Mouse (Mus musculus) hindbrain, embryonic 14.5 days (tissue): ENCODE measurements at regions not wholly inside any gene's neighbourhood (a gene's known extent, or its start where the extent isn't known, plus 50 kb on each side); places are given as distances from the start of the nearest gene placed in this dataset.

Source experiments
- ATAC-seq: fragments of 200-750 bp; cut with Nextera tagmentation; 2 replicates; pipeline ENCODE4 v1.8.0; 2017; ENCODE audit warnings: moderate number of reproducible peaks, mild to moderate bottlenecking, moderate TSS enrichment, moderate library complexity; ENCODE audit not compliant: low FRiP score
- DNase-seq: peaks from one replicate; pipeline ENCODE4 v3.0.0-alpha.2; 2015; ENCODE audit warnings: low spot score
- H3K27ac ChIP-seq: fragments of 300-500 bp; sonication (generic); 2 replicates; pipeline ENCODE4 v1.5.1; 2014; ENCODE audit warnings: mild to moderate bottlenecking, moderate library complexity
- H3K27me3 ChIP-seq: fragments of 300-500 bp; sonication (generic); 2 replicates; pipeline ENCODE4 v1.6.1; 2014; ENCODE audit warnings: mild to moderate bottlenecking, low read length, mixed read lengths; ENCODE audit not compliant: control insufficient read depth, insufficient read depth
- H3K36me3 ChIP-seq: fragments of 300-500 bp; sonication (generic); replicated peaks from 2 replicates; pipeline ENCODE4 v1.6.1; 2014; ENCODE audit not compliant: control insufficient read depth, insufficient read depth
- H3K4me1 ChIP-seq: fragments of 300-500 bp; sonication (generic); replicated peaks from 2 replicates; pipeline ENCODE4 v1.6.1; 2014; ENCODE audit warnings: antibody characterized with exemption, low read length, mixed read lengths; ENCODE audit not compliant: control insufficient read depth, insufficient read depth
- H3K4me2 ChIP-seq: fragments of 300-500 bp; sonication (generic); replicated peaks from 2 replicates; pipeline ENCODE4 v1.6.1; 2014; ENCODE audit warnings: mild to moderate bottlenecking, moderate library complexity
- H3K4me3 ChIP-seq: fragments of 300-500 bp; sonication (generic); replicated peaks from 2 replicates; pipeline ENCODE4 v1.5.1; 2014; ENCODE audit warnings: mild to moderate bottlenecking, low read length
- H3K9ac ChIP-seq: fragments of 300-500 bp; sonication (generic); 2 replicates; pipeline ENCODE4 v1.6.1; 2014
- H3K9me3 ChIP-seq: fragments of 300-500 bp; sonication (generic); 2 replicates; pipeline ENCODE4 v1.6.1; 2016; ENCODE audit warnings: low read length; ENCODE audit not compliant: control insufficient read depth
- WGBS: fragments of 180-500 bp; shearing (Covaris S2); extraction: QIAGEN DNeasy Blood & Tissue Kit; methylation state at CpG from one replicate; pipeline ENCODE4 v1.1.7; 2014; 5-methylcytosine and 5-hydroxymethylcytosine counted together

DNA sequence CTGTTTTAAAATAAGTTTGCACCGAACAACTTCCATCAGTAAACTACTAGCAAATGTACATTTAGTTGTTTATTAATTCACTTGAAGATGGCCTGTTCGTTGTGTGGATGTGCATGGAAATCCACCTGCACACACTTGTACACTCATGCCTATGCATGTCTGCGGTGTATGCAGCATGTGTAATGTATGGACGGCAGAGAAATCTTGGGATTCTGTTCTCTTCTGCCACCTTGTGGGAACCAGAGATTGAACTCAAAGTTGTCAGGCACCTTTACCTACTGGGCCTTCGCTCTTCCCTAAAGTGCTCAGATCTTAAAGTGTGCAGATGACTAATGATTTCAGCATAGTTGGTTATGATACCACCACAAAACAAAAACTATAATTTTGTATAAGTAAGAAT lies 137.4 kb downstream of the Kitl start:
- H3K27ac ChIP-seq: no peak overlapping the region
- H3K9ac ChIP-seq: no peak overlapping the region
- H3K4me3 ChIP-seq: no peak overlapping the region
- DNase-seq (peak; percentile 66), ATAC-seq (peak; percentile 83)
- H3K27me3 ChIP-seq: no peaks in the 10 kb centered on the region
- WGBS: 55% methylated on average over 5 of the region's 5 CpGs
- H3K36me3 ChIP-seq: no peaks in the 10 kb centered on the region
- no peak overlapping the region for H3K4me2 ChIP-seq
- H3K4me1 ChIP-seq: no peaks in the 10 kb centered on the region
- H3K9me3 ChIP-seq: no peaks in the 10 kb centered on the region

DNA sequence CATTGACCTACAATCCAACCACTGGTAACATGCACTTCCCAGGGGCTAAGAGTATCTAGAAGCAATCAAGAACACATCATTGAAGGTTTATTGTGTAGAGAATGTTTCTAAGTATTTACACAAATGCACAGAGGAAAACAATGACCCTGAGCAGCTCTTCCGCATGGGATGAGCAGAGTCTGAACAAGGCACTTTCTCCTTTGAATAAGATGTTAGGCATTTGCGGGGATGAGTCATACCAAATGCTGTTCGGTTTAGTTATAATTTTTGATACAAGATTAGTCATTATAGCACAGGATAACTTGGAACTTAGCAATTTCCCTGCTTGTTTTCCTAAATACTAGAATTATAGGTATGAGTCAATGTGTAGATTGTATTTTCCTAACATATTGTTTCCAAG lies 137.9 kb downstream of the Kitl start:
- no peak for ATAC-seq
- WGBS: 86% methylated on average over 3 of the region's 3 CpGs
- H3K9me3 ChIP-seq: no peaks in the 10 kb centered on the region
- no peaks in the 10 kb centered on the region for H3K4me1 ChIP-seq
- no peak overlapping the region for H3K9ac ChIP-seq
- no peaks in the 10 kb centered on the region for H3K27me3 ChIP-seq
- no peak for DNase-seq
- H3K4me3 ChIP-seq: no peak overlapping the region
- no peaks in the 10 kb centered on the region for H3K36me3 ChIP-seq
- H3K27ac ChIP-seq: no peak overlapping the region
- no peak overlapping the region for H3K4me2 ChIP-seq

DNA sequence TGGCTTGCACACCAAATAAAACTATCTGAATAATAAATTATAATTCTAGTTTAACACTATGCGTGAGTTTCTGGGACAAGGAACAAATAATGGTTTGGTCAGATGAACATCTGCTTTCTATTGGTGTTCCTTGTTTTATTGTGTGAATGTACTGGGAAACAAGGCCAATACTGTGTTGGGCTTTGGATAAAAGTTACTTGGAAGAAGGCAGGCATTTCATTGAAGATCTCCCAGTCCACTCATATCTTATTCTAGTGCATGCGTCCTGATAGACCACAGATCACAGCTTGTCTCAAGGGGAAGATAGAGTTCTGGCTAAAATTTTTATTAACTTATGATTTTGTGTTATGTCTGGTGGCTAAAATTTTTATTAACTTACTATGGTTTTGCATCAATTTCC lies 140.1 kb downstream of the Kitl start:
- Histone ChIP-seq H3K9me3 (no peaks in the 10 kb centered on the region), H3K27me3 (no peaks in the 10 kb centered on the region), H3K9ac (no peak overlapping the region), H3K27ac (no peak overlapping the region), H3K4me3 (no peak overlapping the region), H3K4me2 (no peak overlapping the region), H3K36me3 (no peaks in the 10 kb centered on the region), H3K4me1 (no peaks in the 10 kb centered on the region)
- WGBS: 88% methylated on average over 2 of the region's 2 CpGs
- no peak for ATAC-seq
- DNase-seq: no peak

DNA sequence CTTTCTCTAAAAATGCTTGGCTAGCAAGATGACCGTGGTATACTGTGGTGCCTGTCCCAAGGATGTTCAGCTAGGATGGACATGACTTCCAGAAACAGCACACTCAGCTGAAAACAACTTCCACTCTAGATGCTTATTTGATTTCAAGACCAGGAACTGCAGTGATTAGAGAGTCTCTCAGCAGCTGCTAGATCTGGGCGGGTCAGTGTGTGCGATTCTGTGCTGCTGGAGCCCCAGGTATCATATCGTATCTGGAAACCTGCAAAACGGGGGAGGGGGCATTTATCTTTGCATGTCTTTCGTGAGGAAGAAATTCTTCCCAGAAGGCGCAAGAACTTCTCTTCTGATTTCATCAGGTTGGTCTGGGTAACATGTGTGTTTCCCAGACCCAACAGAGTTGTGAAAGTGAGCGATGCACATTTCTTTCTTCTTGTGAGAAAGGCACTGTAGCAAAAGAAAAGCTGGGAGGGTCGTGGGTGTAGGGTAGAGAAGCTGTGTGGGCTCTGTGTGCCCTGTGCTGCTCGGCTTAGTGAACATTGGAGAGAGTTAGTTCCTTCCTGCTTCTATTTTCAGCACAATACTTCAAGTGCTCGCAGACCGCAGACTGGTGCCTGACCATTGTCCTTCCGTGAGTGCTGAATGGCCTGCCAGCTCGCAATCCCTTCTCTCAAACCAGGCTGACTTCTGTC lies 144.6 kb downstream of the Kitl start:
- 71% methylated on average over 14 of the region's 14 CpGs for WGBS
- no peak for DNase-seq
- Histone ChIP-seq H3K27me3 (no peaks in the 10 kb centered on the region), H3K27ac (no peak overlapping the region), H3K4me1 (no peaks in the 10 kb centered on the region), H3K4me2 (no peak overlapping the region), H3K36me3 (no peaks in the 10 kb centered on the region), H3K4me3 (no peak overlapping the region), H3K9ac (no peak overlapping the region), H3K9me3 (no peaks in the 10 kb centered on the region)
- ATAC-seq: no peak

DNA sequence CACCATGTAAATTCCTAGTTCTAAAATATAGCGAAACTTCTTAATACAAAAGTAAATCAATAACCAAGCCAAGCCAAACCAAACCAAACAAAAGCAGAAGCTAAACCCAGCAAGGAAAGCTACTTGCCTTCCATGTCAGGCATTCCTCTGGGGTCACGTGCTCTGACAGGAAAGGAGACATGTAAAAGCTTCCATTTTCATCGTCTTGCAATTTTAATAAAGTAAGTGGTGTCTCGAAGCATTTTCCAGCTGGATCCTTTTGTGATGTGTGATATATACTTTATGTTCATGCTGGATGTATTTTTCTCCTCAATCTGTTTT lies 145.1 kb downstream of the Kitl start:
- ATAC-seq (no peak), DNase-seq (no peak)
- no peak overlapping the region for H3K4me2 ChIP-seq
- 78% methylated on average over 4 of the region's 4 CpGs for WGBS
- H3K27me3 ChIP-seq: no peaks in the 10 kb centered on the region
- no peaks in the 10 kb centered on the region for H3K4me1 ChIP-seq
- no peaks in the 10 kb centered on the region for H3K9me3 ChIP-seq
- H3K4me3 ChIP-seq: no peak overlapping the region
- H3K9ac ChIP-seq: no peak overlapping the region
- no peak overlapping the region for H3K27ac ChIP-seq
- no peaks in the 10 kb centered on the region for H3K36me3 ChIP-seq

DNA sequence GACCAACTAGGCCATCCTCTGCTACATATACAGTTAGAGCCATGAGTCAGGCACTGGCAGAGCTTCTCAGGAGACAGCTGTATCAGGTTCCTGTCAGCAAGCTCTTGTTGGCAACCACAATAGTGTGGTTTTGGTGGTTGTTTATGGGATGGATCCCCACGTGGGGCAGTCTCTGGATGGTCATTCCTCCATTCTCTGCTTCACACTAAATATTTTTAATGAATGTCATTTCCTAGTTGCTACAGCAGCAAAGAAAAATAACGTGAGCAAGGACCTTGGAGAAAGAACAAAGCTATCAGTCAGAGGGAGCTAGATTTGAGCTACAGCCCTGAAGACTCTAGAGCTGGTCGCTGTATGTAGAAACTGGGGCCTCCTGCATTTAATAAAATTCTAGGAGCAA lies 145.7 kb downstream of the Kitl start:
- no peak for DNase-seq
- 82% methylated on average over 3 of the region's 3 CpGs for WGBS

DNA sequence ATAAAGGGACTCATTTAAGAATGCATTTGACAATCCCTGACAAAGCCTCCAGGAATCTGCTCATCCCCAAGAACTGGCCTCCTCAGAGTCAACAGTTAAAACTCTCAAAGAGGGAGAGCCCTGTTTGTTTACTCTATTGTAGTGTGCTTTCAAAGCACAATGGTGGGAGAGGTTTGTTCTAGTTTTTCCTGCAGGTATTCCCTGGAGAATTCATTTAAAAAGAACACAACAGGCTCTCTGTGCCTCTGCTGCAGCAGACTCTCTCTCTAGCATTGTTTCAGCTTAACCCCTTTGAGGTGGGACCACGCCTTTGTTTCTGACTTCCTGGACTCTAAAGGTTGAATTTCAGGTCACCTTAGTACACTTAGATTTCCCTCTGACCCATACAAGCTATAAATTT lies 149.1 kb downstream of the Kitl start:
- no peaks in the 10 kb centered on the region for H3K9me3 ChIP-seq
- no peak for DNase-seq
- H3K9ac ChIP-seq: no peak overlapping the region
- H3K27ac ChIP-seq: no peak overlapping the region
- H3K4me1 ChIP-seq: no peaks in the 10 kb centered on the region
- no peak overlapping the region for H3K4me2 ChIP-seq
- H3K27me3 ChIP-seq: no peaks in the 10 kb centered on the region
- H3K4me3 ChIP-seq: no peak overlapping the region
- ATAC-seq: no peak
- no peaks in the 10 kb centered on the region for H3K36me3 ChIP-seq
- WGBS: 34% methylated on average over 1 of the region's 1 CpGs

More for the DNA sequence above, 145.7 kb downstream of the Kitl start:
- no peak overlapping the region for H3K9ac ChIP-seq
- ATAC-seq: no peak
- no peaks in the 10 kb centered on the region for H3K4me1 ChIP-seq
- no peak overlapping the region for H3K4me3 ChIP-seq
- no peak overlapping the region for H3K27ac ChIP-seq
- H3K27me3 ChIP-seq: no peaks in the 10 kb centered on the region
- H3K9me3 ChIP-seq: no peaks in the 10 kb centered on the region
- no peaks in the 10 kb centered on the region for H3K36me3 ChIP-seq
- no peak overlapping the region for H3K4me2 ChIP-seq

DNA sequence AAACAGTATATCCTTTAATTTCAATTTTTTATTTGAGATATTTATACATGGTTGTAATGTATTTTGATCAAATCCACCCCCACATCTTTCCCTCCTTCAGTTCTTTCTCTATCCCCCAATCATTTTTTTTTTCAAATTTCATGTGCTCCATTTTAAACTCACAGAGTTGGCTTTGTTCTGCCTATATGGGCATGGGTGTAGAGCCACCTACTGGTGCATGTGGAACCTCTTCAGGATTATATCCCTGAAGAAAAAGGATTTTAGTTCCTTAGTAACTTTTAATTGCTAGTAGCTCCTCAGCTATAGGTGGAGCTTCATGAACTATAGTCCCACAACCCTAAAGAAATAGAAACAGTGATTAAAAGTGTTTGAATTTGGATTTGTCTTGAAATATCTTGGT lies 155.4 kb downstream of the Kitl start:
- Histone ChIP-seq H3K4me2 (no peak overlapping the region), H3K27ac (no peak overlapping the region), H3K9me3 (no peaks in the 10 kb centered on the region), H3K27me3 (no peaks in the 10 kb centered on the region), H3K4me1 (no peaks in the 10 kb centered on the region), H3K36me3 (no peaks in the 10 kb centered on the region), H3K9ac (no peak overlapping the region), H3K4me3 (no peak overlapping the region)
- no peak for ATAC-seq
- DNase-seq: no peak

DNA sequence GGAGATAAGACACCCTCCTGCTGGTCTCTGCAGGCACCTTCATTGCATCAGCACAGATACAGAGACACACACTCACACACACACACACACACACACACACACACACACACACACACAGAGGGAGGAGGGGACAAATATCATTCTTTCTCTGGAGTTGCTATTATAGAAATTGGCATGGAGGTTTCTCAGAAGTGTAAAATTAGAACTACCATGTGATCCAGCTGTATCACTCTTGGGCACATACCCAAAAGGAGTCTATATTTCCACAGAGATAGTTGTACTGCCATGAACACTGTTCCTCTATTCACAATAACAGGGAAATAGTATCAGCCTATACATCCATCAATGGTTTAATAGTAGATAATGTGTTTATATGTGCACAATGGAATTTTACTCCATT lies 137.8 kb upstream of the Gm4301 start:
- Histone ChIP-seq H3K36me3 (no peaks in the 10 kb centered on the region), H3K4me2 (no peak overlapping the region), H3K27ac (no peak overlapping the region), H3K27me3 (no peaks in the 10 kb centered on the region), H3K9me3 (no peaks in the 10 kb centered on the region), H3K4me3 (no peak overlapping the region), H3K9ac (no peak overlapping the region), H3K4me1 (peaks cover 5% of the 10 kb centered on the region; the same call in 1 of the 2 replicates)
- ATAC-seq (no peak), DNase-seq (no peak)

DNA sequence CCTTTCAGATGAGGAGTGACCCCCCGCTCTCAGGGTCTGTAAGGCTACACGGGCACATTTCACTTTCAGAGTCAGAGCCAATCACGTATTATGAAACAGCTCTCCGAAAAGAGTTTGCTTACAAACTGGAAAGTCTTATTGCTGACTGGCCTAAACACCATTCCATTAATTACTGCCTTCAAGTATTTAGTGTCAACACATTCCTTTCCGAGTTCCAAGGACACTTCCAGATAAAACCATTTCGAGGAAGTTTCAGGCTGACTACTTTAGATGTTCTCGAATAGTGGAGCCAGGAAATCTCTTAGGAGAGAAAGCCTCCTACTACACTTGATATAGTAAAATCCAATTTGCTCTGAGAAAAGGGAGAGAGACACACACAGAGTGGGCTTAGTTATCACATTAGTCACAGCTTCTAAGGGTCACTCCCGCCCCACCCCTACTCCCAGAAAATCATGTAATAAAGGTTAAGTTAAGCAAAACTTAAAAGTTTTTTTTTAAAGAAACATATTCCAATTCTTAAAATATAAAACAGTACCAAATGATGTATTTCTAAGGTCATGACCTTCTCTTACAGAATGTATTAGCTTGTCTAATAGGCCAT lies 136.3 kb upstream of the Gm4301 start:
- Histone ChIP-seq H3K4me3 (no peak overlapping the region), H3K4me2 (no peak overlapping the region), H3K9me3 (no peaks in the 10 kb centered on the region), H3K36me3 (no peaks in the 10 kb centered on the region), H3K9ac (no peak overlapping the region), H3K27ac (no peak overlapping the region), H3K4me1 (peaks cover 5% of the 10 kb centered on the region; the same call in 1 of the 2 replicates), H3K27me3 (no peaks in the 10 kb centered on the region)
- WGBS: 54% methylated on average over 8 of the region's 8 CpGs
- DNase-seq: no peak
- ATAC-seq: no peak
